Mouse (Mus musculus) hindbrain, embryonic 13.5 days (tissue): Measurements from ENCODE around the gene Olfr1377. TPM values are rescaled to one million over a fixed set of nuclear protein-coding genes. Genes with fewer than 3 reads are reported as not detected.
"Not testable (repeated sequence)": the region's sequence is repeated elsewhere in the genome, so short reads cannot be mapped to it uniquely, and the experiment has no call there.

Source experiments
- ATAC-seq: fragments of 200-750 bp; cut with Nextera tagmentation; 2 replicates; pipeline ENCODE4 v1.8.0; 2017; ENCODE audit warnings: moderate TSS enrichment; ENCODE audit not compliant: low FRiP score
- H3K27ac ChIP-seq: fragments of 300-500 bp; sonication (generic); 2 replicates; pipeline ENCODE4 v1.5.1; 2015; ENCODE audit warnings: inconsistent platforms, mild to moderate bottlenecking, moderate library complexity
- H3K27me3 ChIP-seq: fragments of 300-500 bp; sonication (generic); 2 replicates; pipeline ENCODE4 v1.6.1; 2015; ENCODE audit warnings: mild to moderate bottlenecking, inconsistent platforms
- H3K36me3 ChIP-seq: fragments of 300-500 bp; sonication (generic); 2 replicates; pipeline ENCODE4 v1.6.1; 2015; ENCODE audit warnings: mild to moderate bottlenecking, inconsistent platforms
- H3K4me1 ChIP-seq: fragments of 300-500 bp; sonication (generic); replicated peaks from 2 replicates; pipeline ENCODE4 v1.6.1; 2015; ENCODE audit warnings: inconsistent platforms
- H3K4me2 ChIP-seq: fragments of 300-500 bp; sonication (generic); 2 replicates; pipeline ENCODE4 v1.6.1; 2015; ENCODE audit warnings: inconsistent platforms, mild to moderate bottlenecking, moderate library complexity
- H3K4me3 ChIP-seq: fragments of 300-500 bp; sonication (generic); 2 replicates; pipeline ENCODE4 v1.5.1; 2015; ENCODE audit warnings: mild to moderate bottlenecking, inconsistent platforms
- H3K9ac ChIP-seq: fragments of 300-500 bp; sonication (generic); 2 replicates; pipeline ENCODE4 v1.6.1; 2015; ENCODE audit warnings: mild to moderate bottlenecking, inconsistent platforms
- H3K9me3 ChIP-seq: fragments of 300-500 bp; sonication (generic); 2 replicates; pipeline ENCODE4 v1.6.1; 2016; ENCODE audit warnings: inconsistent platforms
- WGBS: fragments of 180-500 bp; shearing (Covaris S2); methylation state at CpG from one replicate; pipeline ENCODE4 v1.1.7; 2015; 5-methylcytosine and 5-hydroxymethylcytosine counted together
- polyA plus RNA-seq: library from polyadenylated mRNA; unstranded; fragments of >200 nt; fragmentation: Nextera tagmentation; extraction: Ambion mirVana; gene quantifications from 2 replicates; pipeline ENCODE4 v1.2.1, GENCODE M21; 2015

Olfr1377 gene
- polyA plus RNA-seq, 1 experiment from 2014 or later: not detected

DNA sequence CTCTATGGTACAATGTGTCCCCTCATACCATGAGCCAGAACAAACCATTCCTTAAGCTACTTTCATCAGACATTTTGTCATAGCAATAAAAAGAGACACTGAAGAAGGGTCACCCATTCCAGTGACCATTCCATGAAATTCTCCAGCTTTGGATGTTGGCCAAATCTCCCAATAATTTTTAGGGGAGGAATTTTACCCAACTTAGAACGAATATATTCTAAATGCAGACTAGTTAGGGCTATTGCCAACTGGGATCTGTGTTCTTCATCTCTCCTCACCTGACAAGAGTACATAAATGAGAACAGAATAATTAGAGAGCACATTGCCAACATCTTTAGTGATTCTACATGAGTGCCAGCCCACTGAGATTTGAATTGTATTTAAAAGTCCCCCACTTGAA lies 32.2 kb downstream of the Olfr1377 start, which contains the start of gene Olfr54:
Gene Olfr54, plus strand, starts transcription at position 301 of the 400 bp plus-strand sequence.
- Histone ChIP-seq H3K27ac (no peak within 1 kb of the TSS), H3K27me3 (no peaks in the 10 kb centered on the region), H3K9ac (no peak within 1 kb of the TSS), H3K4me2 (no peak within 1 kb of the TSS), H3K4me3 (no peak within 1 kb of the TSS), H3K4me1 (no peaks in the 10 kb centered on the region), H3K9me3 (no peaks in the 10 kb centered on the region), H3K36me3 (no peaks in the 10 kb centered on the region)
- ATAC-seq: no peak
- 76% methylated on average over 1 of the region's 1 CpGs for WGBS

DNA sequence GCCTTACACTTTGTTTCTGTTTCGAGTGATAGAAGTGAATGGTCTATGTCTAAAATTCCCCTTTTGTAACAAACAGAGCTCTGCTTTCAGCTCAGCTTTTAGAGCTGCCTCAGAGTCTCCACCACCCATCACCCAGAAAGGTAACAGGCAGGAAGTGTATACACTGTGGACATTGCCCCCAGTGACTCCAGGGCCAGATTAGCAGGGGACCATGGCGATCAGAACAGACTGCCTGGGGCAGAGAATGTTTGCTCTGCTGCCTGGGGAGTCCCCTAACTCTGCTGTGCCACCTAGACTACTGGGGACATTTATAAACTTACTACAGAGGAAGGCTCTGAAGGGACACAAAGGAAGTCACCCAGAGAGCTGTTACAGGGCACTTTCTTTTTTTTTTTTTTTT lies 34.6 kb downstream of the Olfr1377 start:
- 62% methylated on average over 2 of the region's 2 CpGs for WGBS
- Histone ChIP-seq H3K4me1 (no peaks in the 10 kb centered on the region), H3K27me3 (no peaks in the 10 kb centered on the region)

DNA sequence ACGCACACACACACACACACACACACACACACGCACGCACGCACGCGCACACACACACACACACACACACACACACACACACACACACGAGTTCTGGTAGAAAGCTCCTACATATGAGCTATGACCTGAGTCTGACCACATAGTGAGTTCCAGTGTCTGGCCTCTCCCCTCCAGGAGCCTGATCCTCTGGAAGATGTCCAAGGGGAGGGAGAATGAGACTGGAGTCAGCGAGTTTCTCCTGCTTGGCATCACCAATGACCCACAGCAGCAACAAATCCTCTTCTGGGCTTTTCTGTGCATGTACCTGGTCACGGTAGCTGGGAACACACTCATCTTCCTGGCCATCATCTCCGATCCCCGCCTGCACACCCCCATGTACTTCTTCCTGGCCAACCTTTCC lies 45.0 kb downstream of the Olfr1377 start:
- ATAC-seq, H3K4me3 ChIP-seq, H3K9me3 ChIP-seq, H3K27ac ChIP-seq, H3K4me1 ChIP-seq, H3K36me3 ChIP-seq, H3K4me2 ChIP-seq, H3K27me3 ChIP-seq, H3K9ac ChIP-seq: not testable (repeated sequence)
- 82% methylated on average over 10 of the region's 11 CpGs for WGBS

More for the DNA sequence above, 34.6 kb downstream of the Olfr1377 start:
- no peak overlapping the region for H3K9ac ChIP-seq
- no peak for ATAC-seq
- no peak overlapping the region for H3K4me2 ChIP-seq
- H3K27ac ChIP-seq: no peak overlapping the region
- no peaks in the 10 kb centered on the region for H3K36me3 ChIP-seq
- H3K9me3 ChIP-seq: no peaks in the 10 kb centered on the region
- no peak overlapping the region for H3K4me3 ChIP-seq

DNA sequence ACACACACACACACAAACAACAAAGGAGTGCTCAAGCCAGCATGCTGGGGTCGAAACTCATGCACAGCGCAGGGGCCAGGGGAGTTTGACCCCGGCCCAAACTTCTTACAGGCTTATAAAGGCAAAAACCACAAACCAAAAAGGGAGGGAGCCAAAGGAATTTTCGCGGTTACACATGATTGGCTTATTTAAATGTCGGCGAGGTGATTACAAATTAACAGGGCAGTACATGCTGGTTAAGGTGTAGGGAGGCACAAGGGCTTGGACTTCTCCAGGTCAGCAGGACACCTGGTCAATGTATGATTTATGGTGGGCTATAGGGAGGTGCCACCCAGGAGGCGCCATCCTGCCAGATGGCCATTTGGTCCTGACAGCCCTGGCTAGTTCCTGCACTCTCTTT lies 47.6 kb downstream of the Olfr1377 start:
- H3K4me3 ChIP-seq, H3K4me1 ChIP-seq, H3K36me3 ChIP-seq, ATAC-seq, H3K4me2 ChIP-seq, H3K9ac ChIP-seq, H3K9me3 ChIP-seq, H3K27me3 ChIP-seq, H3K27ac ChIP-seq: not testable (repeated sequence)
- WGBS: 78% methylated on average over 8 of the region's 8 CpGs

DNA sequence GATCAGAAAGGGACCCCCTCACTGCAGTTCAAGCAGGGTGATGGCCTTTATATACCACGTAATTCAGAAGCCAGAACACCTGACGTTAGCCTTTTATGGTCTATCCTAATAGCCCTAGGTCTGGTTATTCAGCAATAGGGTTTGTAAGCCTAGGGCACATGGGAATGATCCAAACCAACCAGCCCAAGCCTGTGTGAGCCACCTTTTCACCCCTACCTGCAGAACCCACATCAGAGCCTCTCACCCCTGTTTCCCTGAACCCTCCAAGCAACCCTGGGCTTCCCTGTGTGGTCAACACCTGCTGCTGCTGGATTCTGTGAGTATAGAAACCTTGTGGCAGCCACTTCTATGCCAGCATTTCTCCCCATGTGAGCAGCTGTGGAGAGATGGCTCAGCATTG lies 48.5 kb downstream of the Olfr1377 start:
- ATAC-seq: no peak
- Histone ChIP-seq H3K9ac (no peak overlapping the region), H3K27me3 (no peaks in the 10 kb centered on the region), H3K36me3 (no peaks in the 10 kb centered on the region), H3K4me2 (no peak overlapping the region), H3K27ac (no peak overlapping the region), H3K4me1 (no peaks in the 10 kb centered on the region), H3K4me3 (no peak overlapping the region), H3K9me3 (no peaks in the 10 kb centered on the region)
- WGBS: 80% methylated on average over 2 of the region's 2 CpGs

DNA sequence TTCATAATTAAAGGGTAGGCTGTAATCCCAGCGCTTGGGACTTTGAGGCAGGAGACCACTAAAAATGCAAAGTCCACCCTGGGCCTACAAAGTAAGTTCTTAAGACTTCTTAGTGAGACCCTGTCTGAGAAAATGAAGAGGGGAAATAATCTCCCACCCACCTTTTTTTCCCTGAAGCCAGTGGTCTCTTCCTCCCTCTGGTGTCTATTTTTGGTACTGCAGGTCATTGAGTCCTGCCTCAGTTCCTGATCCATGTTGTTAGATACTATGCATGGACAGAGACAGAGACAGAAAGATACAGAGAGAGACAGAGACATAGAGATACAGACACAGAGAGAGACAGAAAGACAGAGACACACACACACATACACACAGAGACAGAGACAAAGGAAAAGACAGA lies 51.1 kb downstream of the Olfr1377 start:
- H3K4me1 ChIP-seq: no peaks in the 10 kb centered on the region
- no peak overlapping the region for H3K9ac ChIP-seq
- 19% methylated on average over 1 of the region's 1 CpGs for WGBS
- no peak overlapping the region for H3K4me2 ChIP-seq
- no peaks in the 10 kb centered on the region for H3K36me3 ChIP-seq
- no peaks in the 10 kb centered on the region for H3K27me3 ChIP-seq
- no peaks in the 10 kb centered on the region for H3K9me3 ChIP-seq
- no peak overlapping the region for H3K27ac ChIP-seq
- no peak for ATAC-seq
- no peak overlapping the region for H3K4me3 ChIP-seq

DNA sequence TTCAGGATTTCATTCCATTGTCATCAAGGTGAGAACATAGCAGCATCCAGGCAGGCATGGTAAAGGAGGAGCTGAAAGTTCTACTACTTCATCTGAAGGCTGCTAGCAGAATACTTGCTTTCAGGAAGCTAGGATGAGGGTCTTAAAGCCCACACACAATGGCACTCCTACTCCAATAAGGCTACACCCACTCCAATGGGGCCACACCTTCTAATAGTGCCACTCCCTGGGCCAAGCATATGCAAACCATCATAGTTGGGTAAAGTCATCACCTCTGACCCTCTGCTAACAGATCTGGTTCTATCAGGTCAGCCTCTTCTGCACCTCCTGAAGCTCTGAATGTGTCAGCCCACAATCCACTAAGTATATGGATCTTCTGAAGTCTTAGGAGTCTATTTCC lies 52.4 kb downstream of the Olfr1377 start:
- not testable (repeated sequence) for H3K4me1 ChIP-seq, H3K4me2 ChIP-seq, H3K27ac ChIP-seq, H3K9me3 ChIP-seq, H3K9ac ChIP-seq, H3K36me3 ChIP-seq, H3K4me3 ChIP-seq, H3K27me3 ChIP-seq, ATAC-seq

DNA sequence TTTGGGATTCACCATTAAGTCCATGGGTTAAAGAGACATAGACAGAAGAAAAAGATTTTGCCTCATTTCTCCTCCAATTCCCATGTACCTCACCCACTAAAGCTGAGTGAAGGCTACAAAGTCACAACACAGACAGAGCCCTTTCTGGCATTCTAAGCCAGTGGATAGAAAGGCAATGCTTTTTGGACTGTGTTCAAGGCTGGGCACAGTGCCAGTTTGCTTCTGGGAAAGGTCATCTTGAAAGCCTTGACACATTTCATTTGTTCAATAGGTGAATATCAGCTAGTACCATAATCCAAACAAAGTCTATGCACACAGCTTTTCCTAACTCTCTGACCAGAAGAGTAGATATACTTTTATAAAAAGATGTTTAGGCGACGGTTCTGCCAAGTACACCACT lies 54.2 kb downstream of the Olfr1377 start:
- no peaks in the 10 kb centered on the region for H3K36me3 ChIP-seq
- H3K27me3 ChIP-seq: no peaks in the 10 kb centered on the region
- ATAC-seq: no peak
- H3K9ac ChIP-seq: no peak overlapping the region
- no peak overlapping the region for H3K4me3 ChIP-seq
- H3K4me1 ChIP-seq: no peaks in the 10 kb centered on the region
- WGBS: 88% methylated on average over 2 of the region's 2 CpGs
- H3K27ac ChIP-seq: no peak overlapping the region
- H3K9me3 ChIP-seq: no peaks in the 10 kb centered on the region
- H3K4me2 ChIP-seq: no peak overlapping the region

Other genes starting within 250 kb of the Olfr1377 start
- 53.1 and 55.6 TPM in 2 replicates for gene Zfp354c, start 154.2 kb upstream of the Olfr1377 start, polyA plus RNA-seq
- gene Zfp879, start 140.4 kb upstream of the Olfr1377 start, polyA plus RNA-seq: 0.86 and 1.5 TPM in 2 replicates
- gene Grm6, start 131.3 kb upstream of the Olfr1377 start, polyA plus RNA-seq: not detected in 2 replicates
- 13.2 and 13.3 TPM in 2 replicates for gene Zfp454, start 94.3 kb upstream of the Olfr1377 start, polyA plus RNA-seq
- 44.6 and 46.2 TPM in 2 replicates for gene Zfp2, start 65.8 kb upstream of the Olfr1377 start, polyA plus RNA-seq
- 3.4 and 4.3 TPM in 2 replicates for gene Zfp354b, start 50.3 kb upstream of the Olfr1377 start, polyA plus RNA-seq
- not detected in 2 replicates for gene 4933414I15Rik, start 38.2 kb upstream of the Olfr1377 start, polyA plus RNA-seq
- not detected in 2 replicates for gene Prop1, start 28.2 kb upstream of the Olfr1377 start, polyA plus RNA-seq
- not detected in 2 replicates for gene Olfr1378, start 15.4 kb upstream of the Olfr1377 start, polyA plus RNA-seq
- not detected in 2 replicates for gene Olfr51, start 21.6 kb downstream of the Olfr1377 start, polyA plus RNA-seq
- not detected in 2 replicates for gene Olfr54, start 32.3 kb downstream of the Olfr1377 start, polyA plus RNA-seq
- gene Olfr1375, start 66.1 kb downstream of the Olfr1377 start, polyA plus RNA-seq: not detected in 2 replicates
- 11.2 and 13.0 TPM in 2 replicates for gene Zfp354a, start 77.3 kb downstream of the Olfr1377 start, polyA plus RNA-seq
- not detected in 2 replicates for gene Gm12569, start 238.5 kb downstream of the Olfr1377 start, polyA plus RNA-seq